Comparison of ENCODE assay signal across 7 mouse cellular contexts in genomic region chr11:53979456-53979787, GRCm38 (mm10). TPM values are rescaled to one million over a fixed set of nuclear protein-coding genes. Genes with fewer than 3 reads are reported as not detected.
A peak's percentile ranks its signal among the peaks of the same experiment; 100 is the strongest.
DNase-seq lines count a peak whose midpoint lies in the region; ATAC-seq and TF ChIP-seq lines count a peak whose summit lies in the region.
"Not testable (repeated sequence)": the region's sequence is repeated elsewhere in the genome, so short reads cannot be mapped to it uniquely, and the experiment has no call there.

No protein-coding gene starts in this region.

- peak; percentile 3; the same call in 1 of the 2 replicates for ATAC-seq in common myeloid progenitor, adult 5-6 weeks (replicated peaks; ENCODE audit: low read depth, poor library complexity, severe bottlenecking)
- peak; percentile 53 for ATAC-seq in forebrain, embryonic 14.5 days
- not testable (repeated sequence) for ATAC-seq in heart, embryonic 16.5 days (replicated peaks; ENCODE audit: extremely low read depth, insufficient read depth, low FRiP score); liver, embryonic 14.5 days (ENCODE audit: insufficient read depth); neural tube, embryonic 15.5 days (ENCODE audit: low FRiP score)
- 0 out of 2 replicates have a peak, but pooled peaks have one; percentile 6 for ATAC-seq in kidney, embryonic 15.5 days (replicated peaks; ENCODE audit: low FRiP score)

- WGBS in forebrain, embryonic 14.5 days, result under 1% methylated on average over 23 of the region's 23 CpGs
- under 1% methylated on average over 23 of the region's 23 CpGs for WGBS in heart, embryonic 16.5 days
- WGBS in kidney, embryonic 15.5 days, result under 1% methylated on average over 23 of the region's 23 CpGs
- WGBS in liver, embryonic 14.5 days (ENCODE audit: insufficient replicate concordance), result under 1% methylated on average over 23 of the region's 23 CpGs
- 1% methylated on average over 23 of the region's 23 CpGs for WGBS in neural tube, embryonic 15.5 days

- H3K9ac ChIP-seq in forebrain, embryonic 14.5 days (ENCODE audit: low read length), result peak overlapping the region; percentile 60
- H3K9ac ChIP-seq in heart, embryonic 16.5 days (ENCODE audit: low read length), result peak overlapping the region; percentile 70
- H3K9ac ChIP-seq in kidney, embryonic 15.5 days, result peak overlapping the region; percentile 66
- peak overlapping the region; percentile 23 for H3K9ac ChIP-seq in liver, embryonic 14.5 days (replicated peaks)
- peak overlapping the region; percentile 59 for H3K9ac ChIP-seq in neural tube, embryonic 15.5 days (replicated peaks)

- not testable (repeated sequence) for DNase-seq in forebrain, embryonic 14.5 days (ENCODE audit: low spot score); liver, embryonic 14.5 days (ENCODE audit: low read depth in 3 of 3, low spot score in 3 of 3)
- DNase-seq in mesoderm, embryonic 11.5 days (ENCODE audit: low read depth, low spot score), result peak; percentile 31

- not testable (repeated sequence) for H3K9me3 ChIP-seq in forebrain, embryonic 14.5 days (replicated peaks; ENCODE audit: control insufficient read depth, low read length); heart, embryonic 16.5 days (replicated peaks; ENCODE audit: control insufficient read depth, low read length); kidney, embryonic 15.5 days (replicated peaks); liver, embryonic 14.5 days (ENCODE audit: control insufficient read depth, low read length); neural tube, embryonic 15.5 days (replicated peaks)

- not testable (repeated sequence) for TF ChIP-seq CTCF in liver, embryonic 14.5 days (IDR thresholded peaks at IDR 0.05; ENCODE audit: low read depth)

- not testable (repeated sequence) for H3K36me3 ChIP-seq in forebrain, embryonic 14.5 days (ENCODE audit: control insufficient read depth, insufficient read depth, low read length); heart, embryonic 16.5 days (ENCODE audit: control insufficient read depth, insufficient read depth); kidney, embryonic 15.5 days; neural tube, embryonic 15.5 days
- H3K36me3 ChIP-seq in liver, embryonic 14.5 days (replicated peaks; ENCODE audit: control insufficient read depth, insufficient read depth, low read depth), result peaks cover 12% of the 10 kb centered on the region

- H3K27ac ChIP-seq in forebrain, embryonic 14.5 days (ENCODE audit: low read depth, low read length); heart, embryonic 16.5 days (ENCODE audit: low read length); kidney, embryonic 15.5 days; liver, embryonic 14.5 days; neural tube, embryonic 15.5 days (replicated peaks): not testable (repeated sequence)

- peak overlapping the region; percentile 54 for H3K4me3 ChIP-seq in forebrain, embryonic 14.5 days (ENCODE audit: low read depth, low read length)
- H3K4me3 ChIP-seq in heart, embryonic 16.5 days (ENCODE audit: low read length), result peak overlapping the region; percentile 63
- H3K4me3 ChIP-seq in kidney, embryonic 15.5 days (replicated peaks), result peak overlapping the region; percentile 67
- H3K4me3 ChIP-seq in liver, embryonic 14.5 days (ENCODE audit: insufficient read depth in 1 of 2, low read depth in 2 of 2, low read length in 2 of 2), result peak overlapping the region; percentile 58 to 66
- H3K4me3 ChIP-seq in neural tube, embryonic 15.5 days (replicated peaks), result peak overlapping the region; percentile 59

- H3K27me3 ChIP-seq in forebrain, embryonic 14.5 days (replicated peaks; ENCODE audit: control insufficient read depth, insufficient read depth, low read length); heart, embryonic 16.5 days (ENCODE audit: control insufficient read depth, insufficient read depth, low read length); kidney, embryonic 15.5 days; liver, embryonic 14.5 days (ENCODE audit: control insufficient read depth, insufficient read depth, low read length): not testable (repeated sequence)
- peaks cover 11% of the 10 kb centered on the region; the same call in 1 of the 2 replicates for H3K27me3 ChIP-seq in neural tube, embryonic 15.5 days (replicated peaks)

- not testable (repeated sequence) for TF ChIP-seq EP300 in liver, embryonic 14.5 days (IDR thresholded peaks at IDR 0.05; ENCODE audit: low read depth)

- H3K4me2 ChIP-seq in forebrain, embryonic 14.5 days (ENCODE audit: low read length), result peak overlapping the region; percentile 90
- peak overlapping the region; percentile 92 for H3K4me2 ChIP-seq in heart, embryonic 16.5 days (ENCODE audit: low read depth, low read length)
- H3K4me2 ChIP-seq in kidney, embryonic 15.5 days, result peak overlapping the region; percentile 86
- H3K4me2 ChIP-seq in liver, embryonic 14.5 days (ENCODE audit: low read depth), result peak overlapping the region; percentile 94
- peak overlapping the region; percentile 93 for H3K4me2 ChIP-seq in neural tube, embryonic 15.5 days

- H3K4me1 ChIP-seq in forebrain, embryonic 14.5 days (ENCODE audit: control insufficient read depth, insufficient read depth, low read length); heart, embryonic 16.5 days (ENCODE audit: control insufficient read depth, insufficient read depth, low read length); kidney, embryonic 15.5 days; liver, embryonic 14.5 days (replicated peaks; ENCODE audit: control insufficient read depth in 2 of 2, insufficient read depth in 2 of 2, low read length in 1 of 2): not testable (repeated sequence)
- peaks cover 15% of the 10 kb centered on the region; the same call in 1 of the 2 replicates for H3K4me1 ChIP-seq in neural tube, embryonic 15.5 days

RNA-seq across cellular contexts. Expression of gene Slc22a21, which starts 0.7 kb away (rescaled TPM):
- total RNA-seq in common myeloid progenitor, adult 5-6 weeks (2017), result 1.6 and 1.9 TPM in 2 replicates
- 1.2 and 2.0 TPM in 2 replicates for polyA plus RNA-seq in forebrain, embryonic 14.5 days (2014; fragmentation: Nextera tagmentation; extraction: Ambion mirVana)
- 2.0 and 2.5 TPM in 2 replicates for polyA plus RNA-seq in heart, embryonic 16.5 days (2015; fragmentation: Nextera tagmentation; extraction: Ambion mirVana)
- 3.9 and 5.6 TPM in 2 replicates for polyA plus RNA-seq in kidney, embryonic 15.5 days (2015; fragmentation: Nextera tagmentation; extraction: Ambion mirVana)
- 2.0 and 2.8 TPM in 2 replicates for polyA plus RNA-seq in liver, embryonic 14.5 days (2012; rRNA removed)
- 1.3 and 1.7 TPM in 2 replicates for polyA plus RNA-seq in liver, embryonic 14.5 days (2014; fragmentation: Nextera tagmentation; extraction: Ambion mirVana)
- 4.5 and 4.7 TPM in 2 replicates for polyA plus RNA-seq in neural tube, embryonic 15.5 days (2015; fragmentation: Nextera tagmentation; extraction: Ambion mirVana)

RNA-seq across cellular contexts. Expression of gene Slc22a4, which starts 48.5 kb away (rescaled TPM):
- 4.8 and 6.5 TPM in 2 replicates for total RNA-seq in common myeloid progenitor, adult 5-6 weeks (2017)
- 1.1 TPM in 2 replicates for polyA plus RNA-seq in forebrain, embryonic 14.5 days (2014; fragmentation: Nextera tagmentation; extraction: Ambion mirVana)
- polyA plus RNA-seq in heart, embryonic 16.5 days (2015; fragmentation: Nextera tagmentation; extraction: Ambion mirVana), result 1.1 and 1.2 TPM in 2 replicates
- polyA plus RNA-seq in kidney, embryonic 15.5 days (2015; fragmentation: Nextera tagmentation; extraction: Ambion mirVana), result 1.4 and 1.9 TPM in 2 replicates
- polyA plus RNA-seq in liver, embryonic 14.5 days (2012; rRNA removed), result 21.1 and 24.4 TPM in 2 replicates
- polyA plus RNA-seq in liver, embryonic 14.5 days (2014; fragmentation: Nextera tagmentation; extraction: Ambion mirVana), result 34.0 and 35.6 TPM in 2 replicates
- 5.9 TPM in 2 replicates for polyA plus RNA-seq in neural tube, embryonic 15.5 days (2015; fragmentation: Nextera tagmentation; extraction: Ambion mirVana)
